Mouse (Mus musculus) midbrain, embryonic 12.5 days (tissue): ENCODE measurements around the gene Gys1. TPM values are rescaled to one million over a fixed set of nuclear protein-coding genes. Genes with fewer than 3 reads are reported as not detected.
A peak's percentile ranks its signal among the peaks of the same experiment; 100 is the strongest.
"Not testable (repeated sequence)": the region's sequence is repeated elsewhere in the genome, so short reads cannot be mapped to it uniquely, and the experiment has no call there.

Experiments used
- ATAC-seq: fragments of 200-750 bp; cut with Nextera tagmentation; 2 replicates; pipeline ENCODE4 v1.8.0; 2017; ENCODE audit warnings: low read depth, moderate TSS enrichment, moderate library complexity; ENCODE audit not compliant: low FRiP score
- H3K27ac ChIP-seq: fragments of 300-500 bp; sonication (generic); replicated peaks from 2 replicates; pipeline ENCODE4 v1.5.1; 2016; ENCODE audit warnings: mild to moderate bottlenecking
- H3K27me3 ChIP-seq: fragments of 300-500 bp; sonication (generic); 2 replicates; pipeline ENCODE4 v1.6.1; 2016; ENCODE audit warnings: mild to moderate bottlenecking
- H3K36me3 ChIP-seq: fragments of 300-500 bp; sonication (generic); 2 replicates; pipeline ENCODE4 v1.6.1; 2016
- H3K4me1 ChIP-seq: fragments of 300-500 bp; sonication (generic); 2 replicates; pipeline ENCODE4 v1.6.1; 2016
- H3K4me2 ChIP-seq: fragments of 300-500 bp; sonication (generic); replicated peaks from 2 replicates; pipeline ENCODE4 v1.6.1; 2016; ENCODE audit warnings: mild to moderate bottlenecking, moderate library complexity
- H3K4me3 ChIP-seq: fragments of 300-500 bp; sonication (generic); 2 replicates; pipeline ENCODE4 v1.5.1; 2016; ENCODE audit warnings: mild to moderate bottlenecking
- H3K9ac ChIP-seq: fragments of 300-500 bp; sonication (generic); replicated peaks from 2 replicates; pipeline ENCODE4 v1.6.1; 2016; ENCODE audit warnings: mild to moderate bottlenecking, moderate library complexity
- H3K9me3 ChIP-seq: fragments of 300-500 bp; sonication (generic); 2 replicates; pipeline ENCODE4 v1.6.1; 2016; ENCODE audit warnings: mild to moderate bottlenecking
- WGBS: fragments of 180-500 bp; shearing (Covaris S2); methylation state at CpG from one replicate; pipeline ENCODE4 v1.1.7; 2016; 5-methylcytosine and 5-hydroxymethylcytosine counted together
- polyA plus RNA-seq: library from polyadenylated mRNA; unstranded; fragments of >200 nt; fragmentation: Nextera tagmentation; extraction: Ambion mirVana; gene quantifications from 2 replicates; pipeline ENCODE4 v1.2.1, GENCODE M21; 2016

Gene Gys1
- 29.7 and 32.4 TPM in 2 replicates for polyA plus RNA-seq

DNA sequence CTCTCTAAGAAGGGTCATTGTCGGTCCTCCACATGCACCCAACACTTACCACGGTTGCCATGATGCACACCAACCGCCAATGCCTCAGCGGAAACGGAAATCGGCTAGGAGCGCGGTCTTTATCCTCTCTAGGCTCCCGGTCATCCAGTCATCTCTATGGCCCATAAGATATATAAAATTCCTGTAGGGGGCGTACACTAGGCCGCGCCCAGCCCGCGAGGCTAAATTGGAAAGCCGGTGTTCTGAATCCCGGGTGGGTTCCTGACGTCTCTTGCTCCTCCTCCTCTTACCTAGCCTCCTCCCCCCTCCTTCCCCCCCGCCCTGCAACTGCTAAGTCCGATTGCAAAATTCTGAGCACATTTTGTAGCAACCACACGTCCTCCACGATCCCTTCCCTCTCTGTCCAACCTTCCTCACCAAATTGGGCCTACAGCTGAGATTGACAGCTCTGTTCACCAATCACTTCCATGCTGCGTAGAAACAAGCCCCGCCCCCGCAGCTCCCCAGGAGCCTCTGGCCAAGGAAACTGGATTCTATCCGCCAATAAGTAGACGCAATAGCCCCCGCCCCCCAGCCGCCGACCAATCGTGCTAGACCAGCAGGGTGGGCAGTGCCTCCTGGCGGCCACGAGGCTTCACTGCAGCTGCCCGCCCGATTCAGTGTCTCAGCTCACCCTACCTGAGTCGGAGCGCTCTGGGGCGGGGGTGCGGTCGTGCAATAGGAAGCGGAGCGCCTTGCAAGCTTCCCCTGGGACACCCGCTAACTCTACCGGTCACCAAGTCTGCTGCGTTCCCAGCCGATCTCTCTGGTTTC lies at the start of gene Gys1:
Gene Gys1 (plus strand): TSS at position 642 of the 813 bp plus-strand sequence.
- peak; percentile 97 for ATAC-seq
- Histone ChIP-seq H3K4me1 (peaks cover 41% of the 10 kb centered on the region), H3K4me3 (peak within 1 kb of the TSS; percentile 84), H3K36me3 (peaks cover 29% of the 10 kb centered on the region), H3K9ac (peak within 1 kb of the TSS; percentile 91), H3K9me3 (no peaks in the 10 kb centered on the region), H3K27me3 (no peaks in the 10 kb centered on the region; the same call in 1 of the 2 replicates), H3K4me2 (peak within 1 kb of the TSS; percentile 100), H3K27ac (peak within 1 kb of the TSS; percentile 90)
- under 1% methylated on average over 45 of the region's 45 CpGs for WGBS

DNA sequence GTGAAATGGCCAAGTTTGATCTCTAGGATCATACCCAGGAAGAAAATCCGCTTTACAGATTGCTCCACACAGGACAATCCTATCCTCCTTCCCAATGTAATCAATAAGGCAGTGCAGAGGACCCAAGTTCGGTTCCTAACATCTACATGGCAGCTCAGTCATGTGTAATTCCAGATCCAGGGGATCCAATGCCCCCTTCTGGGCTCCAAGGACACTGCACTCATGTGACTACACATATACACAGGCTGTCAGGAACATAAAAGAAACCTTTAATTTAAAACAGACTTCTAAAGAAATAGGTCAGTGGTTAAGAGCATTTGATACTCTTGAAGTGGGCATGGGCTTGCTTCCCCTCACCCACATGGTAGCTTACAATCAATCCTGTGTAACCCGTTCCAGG lies 48.6 kb upstream of the Gys1 start:
- Histone ChIP-seq H3K4me2 (no peak overlapping the region), H3K9me3 (no peaks in the 10 kb centered on the region), H3K9ac (no peak overlapping the region), H3K36me3 (peaks cover 98% of the 10 kb centered on the region), H3K27ac (no peak overlapping the region), H3K4me3 (no peak overlapping the region), H3K27me3 (no peaks in the 10 kb centered on the region), H3K4me1 (no peaks in the 10 kb centered on the region)
- ATAC-seq = no peak
- whole genome bisulfite sequencing = 90% methylated on average over 3 of the region's 3 CpGs

DNA sequence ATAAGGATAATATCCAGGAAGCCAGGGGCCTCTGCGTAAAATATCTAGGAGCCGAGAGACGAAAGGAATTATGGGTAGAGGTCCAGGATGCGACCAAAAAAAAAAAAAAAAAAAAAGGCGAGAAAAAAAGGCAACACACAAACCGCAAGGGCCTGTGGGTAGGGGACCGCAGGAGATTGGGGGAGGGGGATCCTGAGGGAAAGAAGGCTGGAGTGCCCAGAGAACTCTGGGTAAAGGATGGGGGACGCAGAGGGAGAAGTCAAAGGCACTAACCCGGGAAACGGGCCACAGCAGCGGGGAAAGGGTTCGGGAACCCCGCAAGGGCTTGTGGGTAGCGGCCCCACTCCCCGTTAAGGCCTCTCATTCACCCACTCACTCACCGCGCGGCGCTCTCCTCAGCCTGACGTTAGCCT lies 39.5 kb upstream of the Gys1 start:
- peaks cover 32% of the 10 kb centered on the region for H3K36me3 ChIP-seq

DNA sequence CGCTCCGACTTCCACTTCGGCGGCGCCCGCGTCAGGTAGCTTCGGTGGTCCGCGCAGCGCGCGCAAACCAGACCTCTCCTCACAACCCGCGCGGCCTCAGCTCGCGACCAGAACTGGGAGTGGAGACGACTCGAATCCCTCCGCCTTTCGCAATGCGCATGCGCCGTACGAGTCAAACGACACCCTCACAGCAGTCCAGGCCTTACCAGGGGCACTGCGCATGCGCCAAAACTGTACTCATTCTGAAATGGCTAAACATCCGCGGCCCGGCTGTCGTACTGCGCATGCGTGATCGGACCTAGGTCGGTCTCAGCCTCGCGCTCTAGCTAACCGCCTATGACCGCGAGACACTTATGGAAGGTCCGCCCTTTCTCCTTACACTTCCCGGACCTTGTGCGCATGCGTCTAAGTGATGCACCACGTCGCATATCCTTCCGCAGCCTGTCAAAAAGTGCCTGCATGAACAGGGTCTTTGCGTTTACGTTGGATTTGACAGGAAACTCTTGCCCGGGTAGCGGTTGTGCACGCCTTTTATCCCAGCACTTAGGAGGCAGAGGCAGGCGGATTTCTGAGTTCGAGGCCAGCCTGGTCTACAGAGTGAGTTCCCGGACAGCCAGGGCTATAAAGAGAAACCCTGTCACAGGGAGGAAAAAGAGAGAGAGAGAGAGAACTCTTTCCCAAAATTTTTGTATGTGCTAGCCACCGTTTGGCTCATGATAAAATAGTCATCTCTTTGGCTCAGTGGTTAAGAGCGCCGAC lies 38.9 kb upstream of the Gys1 start, which contains the start of gene Snrnp70:
Gene Snrnp70 (minus strand): TSS at position 165 of the 759 bp plus-strand sequence.
- 1% methylated on average over 60 of the region's 60 CpGs for WGBS
- H3K4me3 ChIP-seq = peak within 1 kb of the TSS; percentile 88

More for the DNA sequence above, 39.5 kb upstream of the Gys1 start:
- Histone ChIP-seq H3K4me1 (peaks cover 18% of the 10 kb centered on the region), H3K9me3 (no peaks in the 10 kb centered on the region), H3K9ac (peak overlapping the region; percentile 95), H3K4me2 (peak overlapping the region; percentile 100), H3K27ac (peak overlapping the region; percentile 99), H3K4me3 (peak overlapping the region; percentile 88), H3K27me3 (no peaks in the 10 kb centered on the region; the same call in 1 of the 2 replicates)
- 0% methylated on average over 19 of the region's 20 CpGs for WGBS
- peak; percentile 81 for ATAC-seq

DNA sequence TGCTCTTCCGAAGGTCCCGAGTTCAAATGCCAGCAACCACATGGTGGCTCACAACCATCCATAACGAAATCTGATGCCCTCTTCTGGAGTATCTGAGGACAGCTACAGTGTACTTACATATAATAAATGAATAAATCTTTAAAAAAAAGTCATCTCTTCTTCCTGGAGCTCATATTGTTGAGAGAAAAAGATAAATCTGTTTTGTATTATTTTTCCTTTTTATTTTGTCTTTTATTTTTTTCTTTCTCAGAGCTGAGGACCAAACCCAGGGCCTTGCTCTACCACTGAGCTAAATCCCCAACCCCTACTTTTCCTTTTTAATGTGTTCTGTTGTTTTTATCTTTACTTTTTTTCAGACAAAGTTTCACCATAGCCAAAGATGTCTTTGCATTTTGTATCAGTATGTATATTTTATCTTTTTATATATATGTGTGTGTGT lies 38.3 kb upstream of the Gys1 start:
- peak; percentile 13 for ATAC-seq
- H3K4me2 ChIP-seq = peak overlapping the region; percentile 54
- whole genome bisulfite sequencing = 12% methylated on average over 3 of the region's 3 CpGs
- peak overlapping the region; percentile 88 for H3K4me3 ChIP-seq
- peaks cover 18% of the 10 kb centered on the region for H3K4me1 ChIP-seq
- H3K9ac ChIP-seq, H3K27me3 ChIP-seq, H3K9me3 ChIP-seq: not testable (repeated sequence)
- peaks cover 21% of the 10 kb centered on the region for H3K36me3 ChIP-seq
- H3K27ac ChIP-seq = peak overlapping the region; percentile 71; the same call in 1 of the 2 replicates

More for the DNA sequence above, 38.9 kb upstream of the Gys1 start, which contains the start of gene Snrnp70:
- H3K27me3 ChIP-seq = no peaks in the 10 kb centered on the region; the same call in 1 of the 2 replicates
- peak within 1 kb of the TSS; percentile 100 for H3K4me2 ChIP-seq
- peaks cover 18% of the 10 kb centered on the region for H3K4me1 ChIP-seq
- peaks cover 25% of the 10 kb centered on the region for H3K36me3 ChIP-seq
- peak; percentile 96 for ATAC-seq
- H3K9ac ChIP-seq = peak within 1 kb of the TSS; percentile 95
- H3K9me3 ChIP-seq = no peaks in the 10 kb centered on the region
- H3K27ac ChIP-seq = peak within 1 kb of the TSS; percentile 99

DNA sequence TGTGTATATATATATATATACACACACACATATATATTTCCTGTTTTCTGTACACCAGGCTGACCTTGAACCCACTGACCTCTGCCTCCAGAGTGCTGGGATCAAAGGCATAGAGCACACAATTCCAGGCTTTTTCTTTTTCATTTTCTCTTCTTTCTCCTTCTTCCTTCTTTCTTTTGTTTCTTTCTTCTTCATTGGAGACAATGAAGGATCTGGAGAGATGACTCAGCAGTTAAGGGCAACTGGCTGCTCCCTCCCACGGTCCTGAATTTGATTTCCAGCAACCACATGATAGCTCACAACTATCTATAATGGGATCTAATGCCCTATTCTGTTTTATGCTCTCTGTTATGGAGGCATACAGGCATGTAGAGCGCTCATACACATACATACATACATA lies 37.9 kb upstream of the Gys1 start:
- whole genome bisulfite sequencing = 77% methylated on average over 2 of the region's 2 CpGs
- no peaks in the 10 kb centered on the region for H3K9me3 ChIP-seq
- H3K4me1 ChIP-seq = peaks cover 18% of the 10 kb centered on the region
- no peak overlapping the region for H3K4me2 ChIP-seq
- H3K36me3 ChIP-seq = peaks cover 17% of the 10 kb centered on the region
- no peak overlapping the region for H3K27ac ChIP-seq
- no peaks in the 10 kb centered on the region; the same call in none of the 2 replicates for H3K27me3 ChIP-seq
- no peak overlapping the region for H3K4me3 ChIP-seq
- no peak overlapping the region for H3K9ac ChIP-seq
- ATAC-seq = no peak

DNA sequence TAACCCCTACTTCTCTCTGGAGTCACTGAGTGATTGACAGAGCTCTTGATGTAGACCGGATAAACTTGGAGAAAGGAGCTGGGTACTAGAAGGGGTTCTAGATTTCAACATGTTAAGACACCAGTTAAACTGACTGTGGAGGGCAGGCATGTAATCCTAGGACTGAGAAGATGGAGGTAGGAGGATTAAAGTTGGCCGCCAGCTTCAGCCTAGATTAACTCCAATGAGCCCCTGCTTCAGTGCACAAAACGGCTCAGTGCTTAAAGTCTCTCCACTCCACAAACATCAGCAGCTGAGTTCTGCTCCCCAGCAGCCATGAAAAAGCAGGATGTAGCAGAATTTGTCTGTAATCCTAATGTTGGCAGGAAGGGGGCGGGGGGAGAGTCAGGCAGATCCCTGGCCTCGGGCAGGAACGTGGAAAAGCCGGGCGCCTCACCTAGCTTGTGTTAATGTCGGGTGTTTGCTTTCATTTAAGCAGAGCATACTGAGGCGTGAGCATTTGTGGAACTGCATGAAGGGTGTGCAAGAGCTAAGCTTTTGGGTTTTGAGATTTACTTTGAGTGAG lies 33.0 kb upstream of the Gys1 start:
- peaks cover 21% of the 10 kb centered on the region for H3K27me3 ChIP-seq
- H3K27ac ChIP-seq = no peak overlapping the region
- no peak overlapping the region for H3K9ac ChIP-seq
- no peak overlapping the region for H3K4me3 ChIP-seq
- 69% methylated on average over 10 of the region's 10 CpGs for WGBS
- no peaks in the 10 kb centered on the region for H3K36me3 ChIP-seq
- no peak for ATAC-seq
- peaks cover 10% of the 10 kb centered on the region for H3K4me1 ChIP-seq
- H3K4me2 ChIP-seq = no peak overlapping the region
- no peaks in the 10 kb centered on the region for H3K9me3 ChIP-seq

DNA sequence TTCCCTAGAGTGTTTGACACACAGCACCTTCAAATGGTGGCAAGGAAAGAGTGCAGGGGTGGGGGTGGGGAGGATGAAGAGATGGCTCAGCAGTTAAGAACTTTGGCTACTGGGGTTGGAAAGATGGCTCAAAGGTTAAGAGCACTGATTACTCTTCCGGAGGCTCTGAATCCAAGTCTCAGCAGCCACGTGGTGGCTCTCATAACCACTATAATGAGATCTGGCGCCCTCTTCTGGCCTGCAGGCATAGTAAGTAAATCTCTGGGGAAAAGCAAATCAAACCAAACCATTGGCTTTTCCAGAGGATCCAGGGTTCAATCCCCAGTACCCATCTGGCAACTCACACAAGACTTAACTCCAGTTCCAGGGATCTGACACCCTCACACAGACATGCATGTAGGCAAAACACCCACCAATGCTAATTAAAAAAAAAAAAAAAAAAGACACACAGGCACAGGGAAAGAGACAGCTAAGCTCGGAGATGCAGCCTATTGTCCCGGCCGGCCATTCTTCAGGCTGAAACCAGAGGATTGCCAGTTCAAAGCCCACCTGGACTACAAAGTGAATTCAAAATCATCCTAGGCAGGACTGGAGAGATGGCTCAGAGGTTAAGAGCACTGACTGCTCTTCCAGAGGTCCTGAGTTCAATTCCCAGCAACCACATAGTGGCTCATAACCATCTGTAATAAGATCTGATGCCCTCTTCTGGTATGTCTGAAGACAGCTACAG lies 30.9 kb upstream of the Gys1 start:
- H3K27me3 ChIP-seq = peaks cover 42% of the 10 kb centered on the region
- H3K36me3 ChIP-seq = no peaks in the 10 kb centered on the region
- 48% methylated on average over 6 of the region's 6 CpGs for WGBS
- H3K27ac ChIP-seq = no peak overlapping the region
- peaks cover 12% of the 10 kb centered on the region for H3K4me1 ChIP-seq
- no peaks in the 10 kb centered on the region for H3K9me3 ChIP-seq
- H3K4me3 ChIP-seq = no peak overlapping the region
- H3K9ac ChIP-seq = no peak overlapping the region
- no peak overlapping the region for H3K4me2 ChIP-seq
- ATAC-seq = no peak

DNA sequence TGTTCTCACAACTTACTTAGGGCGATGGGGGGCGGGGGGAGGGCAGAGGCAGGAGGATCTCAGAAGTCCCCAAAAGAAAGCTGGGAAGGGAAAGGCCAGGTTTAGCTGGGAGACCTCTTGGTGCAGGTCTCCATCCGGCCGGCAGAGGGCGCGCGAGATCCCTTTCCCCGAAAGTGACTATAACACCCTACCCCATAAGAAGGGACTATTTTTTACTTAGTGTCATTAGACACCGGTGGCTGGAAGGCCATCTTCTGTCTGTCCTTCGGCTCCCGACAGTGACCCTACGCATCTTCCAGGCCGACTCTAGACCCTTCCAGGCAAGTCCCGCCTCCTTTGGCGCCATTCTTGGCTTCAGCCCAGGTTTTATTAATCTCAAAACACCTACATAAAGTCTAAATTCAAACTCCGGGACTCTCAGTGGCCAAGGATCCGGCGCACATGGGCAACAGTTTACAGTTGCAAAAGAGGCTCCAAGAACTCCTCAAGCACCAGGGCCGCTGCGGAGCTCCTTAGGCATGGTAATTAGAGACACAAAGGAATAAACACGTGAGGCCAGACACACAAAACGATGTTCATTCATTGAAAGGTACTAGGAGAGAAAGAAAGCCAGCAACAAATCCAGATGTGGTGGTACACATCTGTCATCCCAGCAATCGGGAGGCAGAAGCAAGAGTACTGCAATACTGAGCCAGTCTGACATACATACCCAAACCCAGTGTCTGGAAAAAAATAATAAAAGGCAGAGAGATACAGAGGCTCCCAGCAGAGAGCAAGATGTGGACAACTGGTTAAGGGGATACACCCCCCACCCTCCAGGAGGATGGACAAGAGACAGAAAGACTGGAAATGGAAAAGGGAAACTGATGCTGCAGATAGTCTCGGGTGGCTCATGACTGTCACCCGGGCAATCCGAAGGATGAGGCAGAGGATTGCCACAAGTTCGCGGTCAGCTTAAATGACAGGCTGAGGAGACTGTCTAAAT lies 29.3 kb upstream of the Gys1 start, which contains the start of gene Kcna7:
Gene Kcna7 (plus strand): TSS at position 563 of the 985 bp plus-strand sequence.
- Histone ChIP-seq H3K27ac (no peak within 1 kb of the TSS), H3K4me1 (peaks cover 12% of the 10 kb centered on the region), H3K4me3 (peak within 1 kb of the TSS; percentile 30), H3K36me3 (no peaks in the 10 kb centered on the region), H3K9me3 (no peaks in the 10 kb centered on the region), H3K27me3 (peaks cover 58% of the 10 kb centered on the region), H3K9ac (no peak within 1 kb of the TSS; the same call in 1 of the 2 replicates), H3K4me2 (peak within 1 kb of the TSS; percentile 43)
- 12% methylated on average over 28 of the region's 28 CpGs for WGBS
- 0 out of 2 replicates have a peak, but pooled peaks have one; percentile 23 for ATAC-seq
